Mouse (Mus musculus): Measurements from ENCODE around the gene Mmp8.

Gene Mmp8

DNA sequence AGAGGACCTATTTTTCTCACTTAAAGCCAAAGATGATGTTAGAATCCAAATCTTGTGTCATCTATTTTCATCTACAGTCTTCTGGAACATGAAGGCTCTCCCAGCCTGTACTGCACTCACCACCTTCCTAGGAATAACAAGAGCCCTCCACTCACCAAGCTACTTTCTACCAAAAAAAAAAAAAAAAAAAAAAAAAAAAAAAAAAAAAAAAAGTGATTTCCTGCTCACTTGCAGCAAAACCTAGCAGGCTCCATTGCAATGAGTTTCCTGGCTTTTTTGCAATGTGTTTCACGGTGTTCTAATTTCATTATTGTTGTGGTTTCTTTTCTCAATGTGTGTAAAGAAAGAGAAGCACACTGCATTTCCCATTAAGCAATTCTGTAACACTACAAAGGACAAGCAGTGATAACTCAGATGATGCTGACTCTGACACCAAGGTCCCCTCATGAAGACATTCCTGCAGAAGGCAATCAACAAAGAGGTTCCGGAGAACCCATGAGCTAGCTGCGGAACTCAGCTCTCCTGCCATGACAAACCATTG lies 35.1 kb downstream of the Mmp8 start:
- no peak for DNase-seq (ENCODE audit: low read depth in 1 of 2, low spot score in 2 of 2)

DNA sequence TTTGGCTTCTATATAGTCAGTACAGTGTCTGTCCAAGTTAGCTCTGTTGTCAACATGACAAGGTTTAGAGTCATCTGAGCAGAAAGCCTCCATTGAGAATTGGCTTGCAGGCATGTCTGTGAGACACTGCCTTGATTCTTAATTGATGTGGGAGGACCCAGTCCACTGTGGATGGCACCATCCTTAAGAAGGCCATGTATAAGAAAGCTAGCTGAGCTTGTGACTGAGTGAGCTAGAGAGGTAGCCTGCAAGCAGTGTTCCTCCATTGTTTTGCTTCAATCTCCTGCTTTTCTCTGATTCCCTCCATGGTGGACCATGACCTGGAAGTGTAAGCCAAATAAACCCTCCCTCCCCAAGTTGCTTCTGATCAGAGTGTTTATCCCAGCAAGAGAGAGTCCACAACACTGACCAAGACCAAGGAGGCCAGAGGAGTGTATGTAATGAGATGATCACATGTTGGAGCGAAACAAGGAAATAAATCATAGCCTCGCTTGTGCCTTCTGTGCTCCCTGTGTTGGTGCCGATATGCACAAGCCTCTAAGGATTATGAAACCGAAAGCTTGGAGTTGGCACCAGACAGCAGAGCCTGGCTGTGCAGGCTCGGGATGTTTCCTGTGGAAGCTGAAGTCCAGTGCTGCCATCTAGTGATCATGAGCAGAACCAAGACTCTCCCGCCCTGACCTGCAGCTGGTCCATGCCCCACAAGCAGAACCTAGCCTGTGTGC lies 36.7 kb downstream of the Mmp8 start:
- DNase-seq (ENCODE audit: low read depth in 1 of 2, low spot score in 2 of 2), result peak; percentile 53 to 58

DNA sequence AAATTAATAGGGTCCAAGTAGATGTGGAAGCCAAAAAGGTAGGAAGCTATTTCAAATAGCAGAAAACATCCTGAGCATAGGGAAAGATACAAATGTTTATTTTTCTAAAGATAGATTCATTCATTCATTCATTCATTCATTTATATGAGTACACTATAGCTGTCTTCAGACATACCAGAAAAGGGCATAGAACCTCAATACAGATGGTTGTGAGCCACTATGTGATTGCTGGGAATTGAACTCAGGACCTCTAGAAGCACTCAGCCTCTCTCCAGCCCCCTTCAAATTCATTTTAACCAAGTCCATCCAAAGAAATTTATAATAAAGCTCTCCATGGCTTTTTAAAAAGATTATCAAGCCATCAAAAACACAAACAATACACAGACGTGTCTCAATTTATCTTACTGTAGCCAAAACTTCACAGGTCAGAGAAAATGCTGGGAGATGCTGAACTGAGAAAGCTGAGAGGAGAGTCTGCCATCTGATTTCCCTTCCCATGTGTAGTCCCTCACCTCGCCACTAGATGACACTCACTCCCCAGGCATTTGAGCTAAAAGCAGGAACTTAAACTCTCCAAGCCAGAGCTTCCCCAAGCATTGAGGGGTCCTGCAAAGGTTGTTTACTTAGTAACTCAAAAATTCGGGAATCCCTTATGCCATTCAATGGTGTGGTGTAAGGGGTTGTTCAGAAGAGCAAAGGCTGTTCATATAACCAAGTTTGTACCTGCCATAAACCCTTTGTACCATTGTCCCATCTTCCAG lies 44.9 kb downstream of the Mmp8 start:
- DNase-seq (ENCODE audit: low read depth in 1 of 2, low spot score in 2 of 2), result peak; percentile 6 to 50

DNA sequence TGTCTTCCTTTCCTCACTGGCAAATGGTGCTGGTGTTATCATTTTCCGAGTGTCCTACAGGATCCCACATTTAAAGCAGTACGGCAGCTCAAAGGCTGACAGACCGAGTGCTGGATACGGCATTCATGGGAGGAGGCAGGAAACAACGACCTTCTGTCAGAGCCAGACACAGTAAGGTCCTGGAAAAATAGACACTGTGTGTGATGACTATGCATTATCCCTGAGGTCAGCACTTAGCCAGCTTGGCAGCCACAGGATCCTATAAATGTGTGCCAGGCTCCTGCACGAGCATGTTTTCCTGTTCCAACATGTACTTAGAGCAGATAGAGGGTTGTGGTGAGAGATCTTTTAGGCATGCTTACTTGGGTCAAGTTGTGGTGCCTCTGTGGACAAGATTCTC lies 45.7 kb downstream of the Mmp8 start:
- no peak for DNase-seq (ENCODE audit: low read depth in 1 of 2, low spot score in 2 of 2)

DNA sequence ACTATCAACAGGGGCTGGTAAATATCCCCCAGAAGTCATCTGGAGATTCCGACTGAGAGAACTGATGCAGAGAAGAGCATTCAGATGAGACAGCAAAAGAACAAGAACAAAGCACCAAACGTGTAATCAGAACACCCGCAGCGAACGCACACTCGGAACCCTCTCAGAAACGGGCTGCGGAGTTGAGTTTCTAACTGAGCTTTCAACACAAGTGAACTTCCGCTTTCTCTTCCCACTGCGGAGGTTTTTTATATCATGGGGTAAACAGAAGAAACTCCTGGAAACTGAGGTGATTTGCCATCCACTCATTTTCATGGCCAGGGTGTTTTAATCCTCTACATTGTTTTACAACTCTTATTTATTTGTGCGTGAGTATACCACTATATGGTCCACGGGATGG lies 47.4 kb downstream of the Mmp8 start:
- no peak for DNase-seq (ENCODE audit: low read depth in 1 of 2, low spot score in 2 of 2)
